Mouse (Mus musculus) heart, postnatal 0 days (tissue): Measurements from ENCODE around the gene Fam129a. TPM values are rescaled to one million over a fixed set of nuclear protein-coding genes. Genes with fewer than 3 reads are reported as not detected.
A peak's percentile ranks its signal among the peaks of the same experiment; 100 is the strongest.

Experiments used
- ATAC-seq: fragments of 200-750 bp; cut with Nextera tagmentation; 2 replicates; pipeline ENCODE4 v1.8.0; 2017; ENCODE audit warnings: low read depth, moderate number of reproducible peaks, moderate library complexity; ENCODE audit not compliant: insufficient read depth
- DNase-seq: peaks from one replicate; pipeline ENCODE4 v3.0.0-alpha.2; 2016; ENCODE audit warnings: low spot score
- H3K27ac ChIP-seq: fragments of 300-500 bp; sonication (generic); 2 replicates; pipeline ENCODE4 v1.5.1; 2014; ENCODE audit warnings: low read depth, mild to moderate bottlenecking
- H3K27me3 ChIP-seq: fragments of 300-500 bp; sonication (generic); 2 replicates; pipeline ENCODE4 v1.6.1; 2014; ENCODE audit warnings: low read length, mixed read lengths; ENCODE audit not compliant: control insufficient read depth, insufficient read depth
- H3K36me3 ChIP-seq: fragments of 300-500 bp; sonication (generic); replicated peaks from 2 replicates; pipeline ENCODE4 v1.6.1; 2014; ENCODE audit warnings: low read length, mixed read lengths; ENCODE audit not compliant: control insufficient read depth, insufficient read depth
- H3K4me1 ChIP-seq: fragments of 300-500 bp; sonication (generic); 2 replicates; pipeline ENCODE4 v1.6.1; 2014; ENCODE audit warnings: antibody characterized with exemption; ENCODE audit not compliant: control insufficient read depth, insufficient read depth
- H3K4me2 ChIP-seq: fragments of 300-500 bp; sonication (generic); 2 replicates; pipeline ENCODE4 v1.6.1; 2014; ENCODE audit warnings: low read depth, mild to moderate bottlenecking, low read length, moderate library complexity
- H3K4me3 ChIP-seq: fragments of 300-500 bp; sonication (generic); 2 replicates; pipeline ENCODE4 v1.5.1; 2014; ENCODE audit warnings: low read depth, low read length
- H3K9ac ChIP-seq: fragments of 300-500 bp; sonication (generic); replicated peaks from 2 replicates; pipeline ENCODE4 v1.6.1; 2014; ENCODE audit warnings: low read depth, low read length, mixed read lengths
- H3K9me3 ChIP-seq: fragments of 300-500 bp; sonication (generic); replicated peaks from 2 replicates; pipeline ENCODE4 v1.6.1; 2016; ENCODE audit warnings: low read length; ENCODE audit not compliant: control insufficient read depth
- CTCF ChIP-seq: IDR thresholded peaks from 2 replicates; pipeline ENCODE4 v1.5.1; 2016; ENCODE audit warnings: antibody characterized with exemption, control low read depth, low read depth
- EP300 ChIP-seq: IDR thresholded peaks from 2 replicates; pipeline ENCODE4 v1.6.1; 2016; ENCODE audit warnings: antibody characterized with exemption, low read depth
- WGBS: fragments of 180-500 bp; shearing (Covaris S2); extraction: QIAGEN DNeasy Blood & Tissue Kit; methylation state at CpG from one replicate; pipeline ENCODE4 v1.1.7; 2014; 5-methylcytosine and 5-hydroxymethylcytosine counted together
- polyA plus RNA-seq: library from polyadenylated mRNA; unstranded; fragments of >200 nt; fragmentation: Nextera tagmentation; extraction: Ambion mirVana; gene quantifications from 2 replicates; pipeline ENCODE4 v1.2.1, GENCODE M21; 2015
- total RNA-seq: library from RNA; depleted of rRNA; stranded (reverse); fragments of >200 nt; gene quantifications from 2 replicates; pipeline ENCODE4 v1.2.3, GENCODE M21; 2014; ENCODE audit warnings: low replicate concordance

The Fam129a gene
- total and polyA plus RNA-seq, 2 experiments from 2014 or later, result 14.1 to 64.3 TPM

GRCm38 (mm10) chr1:151657042-151657605 is 86.1 kb downstream of the Fam129a start:
- H3K27ac ChIP-seq, result no peak overlapping the region
- no peak overlapping the region for H3K4me3 ChIP-seq
- no peak overlapping the region for H3K4me2 ChIP-seq
- DNase-seq, result no peak
- no peak overlapping the region for H3K9ac ChIP-seq
- H3K9me3 ChIP-seq, result no peaks in the 10 kb centered on the region
- no peaks in the 10 kb centered on the region for H3K36me3 ChIP-seq
- WGBS, result 71% methylated on average over 7 of the region's 7 CpGs
- TF ChIP-seq EP300 (no peak), CTCF (no peak)
- no peak for ATAC-seq
- H3K4me1 ChIP-seq, result peaks cover 24% of the 10 kb centered on the region
- no peaks in the 10 kb centered on the region for H3K27me3 ChIP-seq

GRCm38 (mm10) chr1:151658291-151658830 is 87.4 kb downstream of the Fam129a start:
- TF ChIP-seq EP300 (no peak), CTCF (no peak)
- Histone ChIP-seq H3K27ac (peak overlapping the region; percentile 21), H3K9me3 (no peaks in the 10 kb centered on the region), H3K4me2 (no peak overlapping the region), H3K27me3 (no peaks in the 10 kb centered on the region), H3K9ac (no peak overlapping the region), H3K4me1 (peaks cover 28% of the 10 kb centered on the region), H3K4me3 (no peak overlapping the region), H3K36me3 (no peaks in the 10 kb centered on the region)
- 60% methylated on average over 19 of the region's 19 CpGs for WGBS
- no peak for DNase-seq
- ATAC-seq, result no peak

GRCm38 (mm10) chr1:151659636-151660035 is 88.7 kb downstream of the Fam129a start:
- TF ChIP-seq CTCF (no peak), EP300 (no peak)
- WGBS, result 46% methylated on average over 8 of the region's 8 CpGs
- no peak for DNase-seq
- H3K4me1 ChIP-seq, result peaks cover 16% of the 10 kb centered on the region
- no peak overlapping the region for H3K27ac ChIP-seq
- H3K36me3 ChIP-seq, result no peaks in the 10 kb centered on the region
- no peaks in the 10 kb centered on the region for H3K9me3 ChIP-seq
- no peak overlapping the region for H3K4me3 ChIP-seq
- ATAC-seq, result no peak
- no peak overlapping the region for H3K9ac ChIP-seq
- H3K4me2 ChIP-seq, result no peak overlapping the region
- H3K27me3 ChIP-seq, result no peaks in the 10 kb centered on the region

GRCm38 (mm10) chr1:151660251-151660650 is 89.3 kb downstream of the Fam129a start:
- H3K4me3 ChIP-seq, result no peak overlapping the region
- H3K9me3 ChIP-seq, result no peaks in the 10 kb centered on the region
- no peak overlapping the region for H3K27ac ChIP-seq
- no peak overlapping the region for H3K9ac ChIP-seq
- H3K27me3 ChIP-seq, result no peaks in the 10 kb centered on the region
- DNase-seq, result no peak
- 42% methylated on average over 4 of the region's 4 CpGs for WGBS
- no peak for ATAC-seq
- H3K4me2 ChIP-seq, result no peak overlapping the region
- H3K36me3 ChIP-seq, result no peaks in the 10 kb centered on the region
- peaks cover 16% of the 10 kb centered on the region for H3K4me1 ChIP-seq
- TF ChIP-seq CTCF, result no peak
- no peak for TF ChIP-seq EP300

GRCm38 (mm10) chr1:151660883-151661282 is 89.9 kb downstream of the Fam129a start:
- Histone ChIP-seq H3K4me3 (no peak overlapping the region), H3K9ac (no peak overlapping the region), H3K9me3 (no peaks in the 10 kb centered on the region), H3K36me3 (no peaks in the 10 kb centered on the region), H3K4me2 (no peak overlapping the region), H3K27ac (no peak overlapping the region), H3K4me1 (peaks cover 16% of the 10 kb centered on the region), H3K27me3 (no peaks in the 10 kb centered on the region)
- ATAC-seq (no peak), DNase-seq (no peak)
- TF ChIP-seq EP300, result no peak
- no peak for TF ChIP-seq CTCF
- 88% methylated on average over 6 of the region's 6 CpGs for WGBS
